Comparison of ENCODE assay signal across 9 mouse cellular contexts in genomic region chr1:160233921-160234320, GRCm38 (mm10). TPM values are rescaled to one million over a fixed set of nuclear protein-coding genes. Genes with fewer than 3 reads are reported as not detected.
A peak's percentile ranks its signal among the peaks of the same experiment; 100 is the strongest.
DNase-seq lines count a peak whose midpoint lies in the region; ATAC-seq lines count a peak whose summit lies in the region.
"Had no signal": no experiment of that assay in that cellular context is flagged by ENCODE, and none has a peak within 500 bp of the region (broad histone marks: within the 10 kb centered on the region; RNA-seq: fewer than 3 reads in every experiment).

No protein-coding gene starts in this region.

- peak; percentile 97 for DNase-seq in 3T3-L1 (ENCODE audit: low read depth, low spot score)
- DNase-seq in left cerebral cortex, adult 18-20 months (ENCODE audit: low spot score in 2 of 2) = no peak
- DNase-seq in cerebellum, postnatal 4 days (ENCODE audit: low spot score in 2 of 2) = no peak
- DNase-seq: kidney, postnatal 36 days had no signal

- peaks cover 6% of the 10 kb centered on the region for H3K4me1 ChIP-seq in forebrain, embryonic 15.5 days
- H3K4me1 ChIP-seq in forebrain, embryonic 13.5 days = peaks cover 15% of the 10 kb centered on the region
- no peaks in the 10 kb centered on the region for H3K4me1 ChIP-seq in hindbrain, embryonic 13.5 days (replicated peaks)

- H3K4me2 ChIP-seq in forebrain, embryonic 15.5 days (replicated peaks) = no peak overlapping the region
- no peak overlapping the region for H3K4me2 ChIP-seq in forebrain, embryonic 13.5 days
- no peak overlapping the region for H3K4me2 ChIP-seq in hindbrain, embryonic 13.5 days

- H3K36me3 ChIP-seq in forebrain, embryonic 15.5 days = 0 out of 2 replicates have a peak, but pooled peaks cover 2% of the 10 kb centered on the region
- H3K36me3 ChIP-seq in forebrain, embryonic 13.5 days (ENCODE audit: poor library complexity, severe bottlenecking) = no peaks in the 10 kb centered on the region
- peaks cover 3% of the 10 kb centered on the region for H3K36me3 ChIP-seq in hindbrain, embryonic 13.5 days

- H3K4me3 ChIP-seq in forebrain, embryonic 15.5 days = no peak overlapping the region
- H3K4me3 ChIP-seq in forebrain, embryonic 13.5 days = no peak overlapping the region
- no peak overlapping the region for H3K4me3 ChIP-seq in hindbrain, embryonic 13.5 days

- no peaks in the 10 kb centered on the region for H3K9me3 ChIP-seq in forebrain, embryonic 15.5 days
- H3K9me3 ChIP-seq in forebrain, embryonic 13.5 days (replicated peaks) = no peaks in the 10 kb centered on the region
- H3K9me3 ChIP-seq in hindbrain, embryonic 13.5 days = no peaks in the 10 kb centered on the region

- H3K27ac ChIP-seq in forebrain, embryonic 15.5 days (replicated peaks) = 0 out of 2 replicates have a peak overlapping the region, but pooled peaks have one; percentile 35
- no peak overlapping the region; the same call in 1 of the 2 replicates for H3K27ac ChIP-seq in forebrain, embryonic 13.5 days
- no peak overlapping the region for H3K27ac ChIP-seq in hindbrain, embryonic 13.5 days

- no peak for ATAC-seq in forebrain, embryonic 15.5 days (replicated peaks)
- no peak for ATAC-seq in forebrain, embryonic 13.5 days
- peak; percentile 97 for ATAC-seq in granulocyte monocyte progenitor cell, adult 5-6 weeks (replicated peaks; ENCODE audit: poor library complexity, severe bottlenecking)
- peak; percentile 95 for ATAC-seq in megakaryocyte, adult 5-6 weeks (ENCODE audit: poor library complexity, severe bottlenecking)
- ATAC-seq in hindbrain, embryonic 13.5 days (ENCODE audit: low FRiP score) = no peak

- H3K27me3 ChIP-seq in forebrain, embryonic 15.5 days = no peaks in the 10 kb centered on the region
- no peaks in the 10 kb centered on the region for H3K27me3 ChIP-seq in forebrain, embryonic 13.5 days
- no peaks in the 10 kb centered on the region for H3K27me3 ChIP-seq in hindbrain, embryonic 13.5 days

- H3K9ac ChIP-seq in forebrain, embryonic 15.5 days (replicated peaks) = no peak overlapping the region
- H3K9ac ChIP-seq in forebrain, embryonic 13.5 days = no peak overlapping the region
- H3K9ac ChIP-seq in hindbrain, embryonic 13.5 days = no peak overlapping the region

RNA-seq across cellular contexts. Expression of gene Cacybp, which starts 21.2 kb away (rescaled TPM):
- 284 and 296 TPM in 2 replicates for polyA plus RNA-seq in forebrain, embryonic 15.5 days (2015; fragmentation: Nextera tagmentation; extraction: Ambion mirVana)
- 297 and 319 TPM in 2 replicates for polyA plus RNA-seq in forebrain, embryonic 13.5 days (2015; fragmentation: Nextera tagmentation; extraction: Ambion mirVana)
- 161 and 188 TPM in 2 replicates for total RNA-seq in granulocyte monocyte progenitor cell, adult 5-6 weeks (2014; fragmentation: Nextera tagmentation)
- total RNA-seq in granulocyte monocyte progenitor cell, adult 5-6 weeks (2017) = 288 and 319 TPM in 2 replicates
- total RNA-seq in megakaryocyte, adult 5-6 weeks (2015) = 122 and 129 TPM in 2 replicates
- total RNA-seq in megakaryocyte, adult 5-6 weeks (2017) = 122 and 124 TPM in 2 replicates
- total RNA-seq in left cerebral cortex, adult 18-20 months (2021) = 10 to 100 TPM; 83.7 to 95.0 TPM
- polyA plus RNA-seq in hindbrain, embryonic 13.5 days (2015; fragmentation: Nextera tagmentation; extraction: Ambion mirVana) = 263 and 271 TPM in 2 replicates

RNA-seq across cellular contexts. Expression of gene Mrps14, which starts 38.9 kb away (rescaled TPM):
- polyA plus RNA-seq in forebrain, embryonic 15.5 days (2015; fragmentation: Nextera tagmentation; extraction: Ambion mirVana) = 178 and 182 TPM in 2 replicates
- 240 and 275 TPM in 2 replicates for polyA plus RNA-seq in forebrain, embryonic 13.5 days (2015; fragmentation: Nextera tagmentation; extraction: Ambion mirVana)
- 119 and 171 TPM in 2 replicates for total RNA-seq in granulocyte monocyte progenitor cell, adult 5-6 weeks (2014; fragmentation: Nextera tagmentation)
- total RNA-seq in granulocyte monocyte progenitor cell, adult 5-6 weeks (2017) = 157 and 194 TPM in 2 replicates
- total RNA-seq in megakaryocyte, adult 5-6 weeks (2015) = 109 and 125 TPM in 2 replicates
- 90.6 and 95.8 TPM in 2 replicates for total RNA-seq in megakaryocyte, adult 5-6 weeks (2017)
- 10 to 100 TPM; 71.3 to 71.5 TPM for total RNA-seq in left cerebral cortex, adult 18-20 months (2021)
- 162 and 168 TPM in 2 replicates for polyA plus RNA-seq in hindbrain, embryonic 13.5 days (2015; fragmentation: Nextera tagmentation; extraction: Ambion mirVana)

Comparison
In these comparisons a context has a peak if more than half of its experiments do, and no peak if none do; other contexts are left out.
1. ATAC-seq: peak in granulocyte monocyte progenitor cell, adult 5-6 weeks (single experiment) and megakaryocyte, adult 5-6 weeks (single experiment); none in forebrain, embryonic 15.5 days (single experiment), forebrain, embryonic 13.5 days (single experiment) and hindbrain, embryonic 13.5 days (single experiment).